Mouse (Mus musculus) ES-E14 (cell line): ENCODE results near the gene Nmbr. TPM values are rescaled to one million over a fixed set of nuclear protein-coding genes. Genes with fewer than 3 reads are reported as not detected.
A peak's percentile ranks its signal among the peaks of the same experiment; 100 is the strongest.

Experiments used
- DNase-seq: peaks from one replicate; pipeline ENCODE4 v3.0.0-alpha.2; 2013; ENCODE audit warnings: low read depth, low spot score
- H3K27ac ChIP-seq: 2 replicates; pipeline ENCODE4 v1.5.1; 2012; ENCODE audit warnings: low read depth, mild to moderate bottlenecking, low read length, moderate library complexity, mixed read lengths; ENCODE audit not compliant: poor library complexity, insufficient read depth, severe bottlenecking
- H3K36me3 ChIP-seq: 2 replicates; pipeline ENCODE4 v1.6.1; 2012; ENCODE audit warnings: mild to moderate bottlenecking, low read length, moderate library complexity, mixed read lengths; ENCODE audit not compliant: control insufficient read depth, poor library complexity, insufficient read depth, severe bottlenecking
- H3K4me1 ChIP-seq, 2 experiments: fragments of 150-350 bp in 1 of 2; sonication (generic) in 1 of 2; 2 replicates each; pipeline ENCODE4 v1.6.1; 2012; ENCODE audit warnings: low read length in 2 of 2, mild to moderate bottlenecking in 1 of 2, mixed read lengths in 1 of 2; ENCODE audit not compliant: control insufficient read depth in 2 of 2, insufficient read depth in 2 of 2, poor library complexity in 1 of 2
- H3K4me3 ChIP-seq, 2 experiments: fragments of 150-350 bp in 1 of 2; sonication (generic) in 1 of 2; 2 replicates each; pipeline ENCODE4 v1.5.1; 2012; ENCODE audit warnings: low read length in 2 of 2, low read depth in 1 of 2, mild to moderate bottlenecking in 1 of 2, mixed read lengths in 1 of 2; ENCODE audit not compliant: insufficient read depth in 1 of 2, poor library complexity in 1 of 2, severe bottlenecking in 1 of 2
- H3K9ac ChIP-seq: 2 replicates; pipeline ENCODE4 v1.6.1; 2012; ENCODE audit warnings: low read depth, mild to moderate bottlenecking, low read length, mixed read lengths; ENCODE audit not compliant: poor library complexity, insufficient read depth, severe bottlenecking
- H3K9me3 ChIP-seq: fragments of 150-350 bp; sonication (generic); 2 replicates; pipeline ENCODE4 v1.6.1; 2012; ENCODE audit warnings: low read depth, mild to moderate bottlenecking, low read length; ENCODE audit not compliant: control insufficient read depth, insufficient read depth
- CHD2 ChIP-seq: IDR thresholded peaks from 2 replicates; pipeline ENCODE4 v1.6.1; 2014; ENCODE audit warnings: mild to moderate bottlenecking, low read depth, low read length, inconsistent platforms
- HCFC1 ChIP-seq: IDR thresholded peaks from 2 replicates; pipeline ENCODE4 v1.6.1; 2012; ENCODE audit warnings: low read length, inconsistent platforms, borderline replicate concordance; ENCODE audit not compliant: insufficient read depth
- MAFK ChIP-seq: IDR thresholded peaks from 2 replicates; pipeline ENCODE4 v1.6.1; 2014; ENCODE audit warnings: mild to moderate bottlenecking, low read depth, low read length, inconsistent platforms; ENCODE audit not compliant: insufficient read depth
- ZC3H11A ChIP-seq: IDR thresholded peaks from 2 replicates; pipeline ENCODE4 v1.6.1; 2012; ENCODE audit warnings: low read depth, mild to moderate bottlenecking, inconsistent platforms, low read length, borderline replicate concordance
- ZNF384 ChIP-seq: IDR thresholded peaks from 2 replicates; pipeline ENCODE4 v1.6.1; 2012; ENCODE audit warnings: low read depth, low read length, inconsistent platforms
- in situ Hi-C, 2 experiments: fragments of 600-800 bp; cut with MboI; formaldehyde crosslinking; loops; one replicate each; pipeline ENCODE4 v1.15.1; 2025; ENCODE audit warnings: low sequenced_read_pairs in 2 of 2, inconsistent platforms in 1 of 2; ENCODE audit not compliant: unreplicated experiment in 2 of 2
- total RNA-seq: library from RNA; depleted of rRNA; stranded (reverse); fragments of 300-350 nt; gene quantifications from 2 replicates; pipeline ENCODE4 v1.2.3, GENCODE M21; 2012; rRNA removed

Nmbr gene
- total RNA-seq, 1 experiment: 0.27 TPM

DNA sequence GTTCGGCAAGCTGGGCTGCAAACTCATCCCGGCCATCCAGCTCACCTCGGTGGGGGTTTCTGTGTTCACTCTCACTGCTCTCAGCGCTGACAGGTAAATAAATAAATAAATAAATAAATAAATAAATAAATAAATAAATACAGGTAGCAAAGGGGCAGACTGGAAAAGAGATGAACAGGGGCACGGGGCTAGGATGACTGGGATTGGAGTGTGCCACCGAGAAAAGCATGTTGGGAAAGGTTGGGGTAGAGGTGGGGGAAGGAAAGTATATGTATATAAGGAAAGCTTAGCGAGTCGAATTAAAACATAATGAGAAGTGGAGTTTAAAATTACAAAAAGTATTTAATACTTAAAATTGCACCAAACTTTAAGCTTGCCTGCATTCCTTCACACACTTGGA, 55.2 kb downstream of the Nmbr start:
- H3K4me1 ChIP-seq: no peaks in the 10 kb centered on the region
- DNase-seq: no peak
- peak overlapping the region; percentile 50 to 58; a peak in 2 of 4 replicates for H3K4me3 ChIP-seq
- H3K9me3 ChIP-seq: no peaks in the 10 kb centered on the region
- H3K36me3 ChIP-seq: no peaks in the 10 kb centered on the region
- no peak overlapping the region for H3K27ac ChIP-seq
- in situ Hi-C loops: no loop called here
- H3K9ac ChIP-seq: peak overlapping the region; percentile 44; the same call in 1 of the 2 replicates
- TF ChIP-seq ZNF384 (no peak), CHD2 (no peak), ZC3H11A (no peak), HCFC1 (no peak), MAFK (no peak)

DNA sequence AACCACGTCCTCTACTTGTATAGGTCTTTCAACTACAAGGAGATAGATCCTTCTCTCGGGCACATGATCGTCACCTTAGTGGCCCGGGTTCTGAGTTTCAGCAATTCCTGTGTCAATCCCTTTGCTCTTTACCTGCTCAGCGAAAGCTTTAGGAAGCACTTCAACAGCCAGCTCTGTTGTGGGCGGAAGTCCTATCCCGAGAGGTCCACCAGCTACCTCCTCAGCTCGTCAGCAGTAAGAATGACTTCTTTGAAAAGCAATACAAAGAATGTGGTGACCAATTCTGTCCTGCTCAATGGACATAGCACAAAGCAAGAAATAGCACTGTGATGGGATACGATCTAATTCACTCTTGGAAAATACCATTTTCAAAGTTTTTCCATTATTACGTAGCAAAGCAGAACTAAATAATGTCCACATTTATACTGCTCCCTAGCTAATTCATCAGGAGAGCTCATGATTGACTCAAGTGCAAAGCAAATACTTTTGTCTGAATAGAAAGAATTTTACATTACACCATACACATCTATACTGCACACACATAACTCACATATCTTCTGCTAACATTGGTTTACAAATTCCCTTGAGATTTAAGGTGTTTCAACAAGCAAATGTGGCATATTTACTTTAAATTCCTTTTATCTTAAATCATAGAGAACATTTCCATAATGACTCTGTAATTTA, 65.0 kb downstream of the Nmbr start:
- no peaks in the 10 kb centered on the region for H3K36me3 ChIP-seq
- no peaks in the 10 kb centered on the region for H3K9me3 ChIP-seq
- no peak overlapping the region for H3K9ac ChIP-seq
- H3K4me3 ChIP-seq: no peak overlapping the region
- DNase-seq: no peak
- H3K4me1 ChIP-seq: no peaks in the 10 kb centered on the region
- TF ChIP-seq MAFK: no peak
- no peak for TF ChIP-seq HCFC1
- no peak for TF ChIP-seq ZNF384
- no peak for TF ChIP-seq ZC3H11A
- no peak for TF ChIP-seq CHD2
- no peak overlapping the region for H3K27ac ChIP-seq
- in situ Hi-C loops: no loop called here

DNA sequence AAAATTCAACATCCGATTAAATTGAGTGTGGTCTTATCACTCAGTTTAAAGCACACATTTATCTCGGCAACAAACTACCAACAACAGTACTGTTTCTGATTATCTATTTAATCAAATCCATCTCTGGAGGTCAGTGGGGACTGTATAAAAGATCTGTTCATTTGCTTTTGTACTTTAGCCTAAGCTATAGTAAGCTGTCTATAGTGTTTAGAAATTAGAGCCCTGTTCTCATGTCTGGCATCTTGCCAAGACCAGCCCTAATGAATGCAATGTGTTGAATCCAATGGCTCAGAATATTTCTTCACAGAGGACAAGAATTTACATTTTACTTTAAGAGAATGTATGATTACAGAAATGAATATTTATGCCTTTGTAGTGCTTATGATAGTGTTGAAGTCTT, 69.1 kb downstream of the Nmbr start:
- no peak overlapping the region for H3K27ac ChIP-seq
- DNase-seq: no peak
- no peaks in the 10 kb centered on the region for H3K9me3 ChIP-seq
- H3K36me3 ChIP-seq: no peaks in the 10 kb centered on the region
- H3K4me1 ChIP-seq: no peaks in the 10 kb centered on the region
- H3K4me3 ChIP-seq: no peak overlapping the region
- H3K9ac ChIP-seq: no peak overlapping the region
- in situ Hi-C loops: no loop called here
- TF ChIP-seq HCFC1 (no peak), MAFK (no peak), ZNF384 (no peak), CHD2 (no peak)

DNA sequence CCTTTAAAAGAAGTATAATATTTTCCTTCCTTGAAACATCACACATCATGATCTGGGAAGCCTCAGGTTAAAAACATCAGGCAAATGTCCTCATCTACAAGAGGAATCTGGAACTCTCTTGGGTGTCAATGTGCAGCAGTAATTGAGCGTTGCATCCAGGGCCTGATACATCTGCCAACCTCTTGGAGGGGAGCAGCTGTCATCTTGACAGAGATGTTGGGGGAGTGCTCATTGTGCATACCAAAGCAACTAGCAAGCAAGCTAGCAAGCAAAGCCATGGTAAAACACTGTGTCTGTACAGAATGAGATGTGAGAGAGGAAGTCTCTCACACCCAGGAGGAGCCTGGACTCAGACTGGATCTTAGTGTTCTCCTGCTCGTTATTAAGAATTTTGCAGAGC, 84.6 kb downstream of the Nmbr start:
- in situ Hi-C loops: no loop called here
- H3K27ac ChIP-seq: no peak overlapping the region
- TF ChIP-seq ZC3H11A: no peak
- TF ChIP-seq CHD2: no peak
- TF ChIP-seq HCFC1: no peak
- no peak for TF ChIP-seq ZNF384
- TF ChIP-seq MAFK: no peak

DNA sequence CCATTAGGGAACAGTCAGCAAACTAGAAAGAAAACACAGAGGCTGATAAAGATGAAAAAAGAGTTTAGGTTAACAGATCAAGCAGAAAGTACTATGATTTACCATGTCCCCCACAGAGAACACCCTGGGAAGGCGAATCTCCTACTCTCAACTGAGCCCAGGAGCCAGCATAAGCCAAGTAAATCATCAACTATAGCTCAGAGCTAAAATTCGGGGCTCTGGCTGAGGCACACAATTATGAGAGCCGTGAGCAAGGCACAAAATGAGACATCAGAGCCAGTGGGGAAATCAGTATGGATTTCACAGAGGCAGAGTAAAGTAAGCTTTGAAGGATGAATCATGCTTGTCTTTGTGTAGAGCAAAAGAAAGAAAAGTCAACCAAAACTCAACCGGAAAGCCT, 111.6 kb downstream of the Nmbr start:
- Histone ChIP-seq H3K27ac (no peak overlapping the region), H3K36me3 (no peaks in the 10 kb centered on the region), H3K9me3 (no peaks in the 10 kb centered on the region), H3K4me3 (no peak overlapping the region), H3K4me1 (no peaks in the 10 kb centered on the region), H3K9ac (no peak overlapping the region)
- in situ Hi-C loops: no loop called here
- no peak for TF ChIP-seq MAFK
- no peak for TF ChIP-seq ZNF384
- no peak for TF ChIP-seq CHD2
- TF ChIP-seq HCFC1: no peak
- TF ChIP-seq ZC3H11A: no peak
- no peak for DNase-seq

More for the DNA sequence above, 84.6 kb downstream of the Nmbr start:
- H3K9ac ChIP-seq: no peak overlapping the region
- DNase-seq: no peak
- H3K36me3 ChIP-seq: no peaks in the 10 kb centered on the region
- H3K4me3 ChIP-seq: no peak overlapping the region
- H3K4me1 ChIP-seq: no peaks in the 10 kb centered on the region
- no peaks in the 10 kb centered on the region for H3K9me3 ChIP-seq

Other genes with a start within 250 kb of the Nmbr start
- 0.69 and 2.7 TPM in 2 replicates for gene Adgrg6, start 159.9 kb upstream of the Nmbr start, total RNA-seq
- gene Vta1, start within 50 bp of the Nmbr start, total RNA-seq: 26.4 and 45.2 TPM in 2 replicates
- not detected in 2 replicates for gene Gje1, start 12.6 kb downstream of the Nmbr start, total RNA-seq